Mouse (Mus musculus): ENCODE results near the gene Cpxcr1. TPM values are rescaled to one million over a fixed set of nuclear protein-coding genes. Genes with fewer than 3 reads are reported as not detected.

Cpxcr1 gene
- not detected for polyA plus RNA-seq (2014; fragmentation: Illumina TruSeq; extraction: RNeasy Lipid Tissue Mini Kit (QIAGEN cat#74804); ENCODE audit: low read depth, low replicate concordance)

GRCm38 (mm10) chrX:116448644-116449043 is at the start of gene Cpxcr1:
Cpxcr1 (plus strand) TSS chrX:116448944.

Other genes starting within 250 kb of the Cpxcr1 start
- gene H2afb2, start 232.2 kb downstream of the Cpxcr1 start, polyA plus RNA-seq (2014; fragmentation: Illumina TruSeq; extraction: RNeasy Lipid Tissue Mini Kit (QIAGEN cat#74804); ENCODE audit: low read depth, low replicate concordance), result not detected